Mouse (Mus musculus) T-helper 1 cell (primary cell): ENCODE measurements around the gene Sapcd2.

Experiments
- in situ Hi-C: fragments of 300-600 bp; cut with MboI, MseI; formaldehyde crosslinking; loops from one replicate; pipeline ENCODE4 v1.15.1; 2025; ENCODE audit warnings: high pct_unique_total_duplicates

Gene Sapcd2

DNA sequence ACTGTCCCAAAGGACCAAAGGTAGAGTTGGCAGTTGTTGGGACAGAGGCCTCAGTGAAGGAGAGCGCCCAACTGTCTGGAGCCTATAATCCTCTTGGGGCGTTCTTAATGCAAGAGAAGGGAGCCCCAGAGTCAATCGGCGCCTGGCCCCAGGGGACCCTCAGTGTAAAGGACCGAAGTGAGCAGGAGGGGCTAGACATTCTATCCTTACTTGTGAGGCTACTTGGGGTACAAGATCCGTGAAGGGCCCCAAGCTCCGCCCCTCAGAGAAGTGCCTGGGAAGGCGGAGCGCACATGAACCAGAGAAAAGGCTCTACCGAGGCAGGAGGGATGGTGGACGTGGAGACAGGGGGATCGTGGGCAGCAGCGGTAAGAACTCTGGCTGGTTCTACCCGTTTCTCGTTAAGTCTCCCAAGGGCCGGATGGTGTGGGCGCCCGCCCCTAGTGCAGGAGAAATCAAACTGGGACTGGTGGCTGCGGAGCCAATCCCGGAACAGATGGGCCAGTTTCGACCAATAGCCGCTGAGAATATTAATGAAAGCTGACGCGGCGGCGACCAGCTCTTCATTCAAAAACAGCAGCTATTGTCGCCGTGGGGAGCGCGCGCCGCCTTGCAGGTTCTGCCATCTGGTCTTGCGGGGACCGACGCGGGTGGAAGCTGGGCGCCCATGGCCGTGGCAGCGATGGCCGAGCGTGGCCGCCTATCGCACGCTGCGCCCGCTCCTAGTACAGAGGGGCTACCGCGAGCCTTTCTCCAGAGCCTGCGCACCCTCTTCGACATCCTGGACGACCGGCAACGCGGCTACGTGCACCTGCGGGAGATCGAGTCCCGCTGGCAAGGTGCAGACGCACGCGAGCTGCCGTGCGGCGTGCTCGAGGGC lies at the start of gene Sapcd2:
Gene Sapcd2, plus strand, starts transcription at position 558 of the 880 bp plus-strand sequence.
- in situ Hi-C loops: no loop called here

DNA sequence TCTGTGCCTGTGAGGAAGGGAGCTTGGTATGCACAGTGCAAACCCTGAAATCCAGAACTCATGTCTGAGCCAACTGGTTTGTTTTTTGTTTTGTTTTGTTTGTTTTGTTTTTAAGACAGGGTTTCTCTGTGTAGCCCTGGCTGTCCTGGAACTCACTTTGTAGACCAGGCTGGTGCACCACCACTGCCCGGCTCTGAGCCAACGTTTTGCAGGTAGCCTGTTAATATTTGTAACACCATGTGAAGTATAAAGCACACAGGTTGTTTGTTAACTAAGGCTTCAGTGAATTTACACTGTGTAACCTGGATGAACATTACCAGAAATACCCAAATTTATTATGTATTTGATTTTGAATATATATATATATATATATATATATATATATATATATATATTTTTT lies 46.1 kb upstream of the Sapcd2 start:
- in situ Hi-C loops: no loop called here

DNA sequence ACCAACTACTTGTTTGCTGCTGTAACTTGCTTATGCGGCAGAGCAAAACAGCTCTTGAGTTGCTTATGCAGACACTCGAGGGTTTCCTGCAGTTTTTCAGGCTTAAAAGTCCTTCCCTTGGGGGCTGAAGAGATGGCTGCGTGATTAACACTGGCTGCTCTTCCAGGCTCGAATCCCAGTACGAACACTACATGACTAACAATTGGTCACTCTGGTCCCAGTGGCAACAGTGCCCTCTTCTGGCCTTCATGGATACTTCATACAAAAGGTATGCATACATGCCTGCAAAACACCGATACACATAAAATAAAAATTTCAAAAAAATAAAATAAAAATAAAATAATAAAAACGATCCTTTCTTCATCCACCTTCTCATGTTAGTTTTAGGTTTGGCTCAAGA lies 43.7 kb upstream of the Sapcd2 start:
- in situ Hi-C loops: no loop called here

DNA sequence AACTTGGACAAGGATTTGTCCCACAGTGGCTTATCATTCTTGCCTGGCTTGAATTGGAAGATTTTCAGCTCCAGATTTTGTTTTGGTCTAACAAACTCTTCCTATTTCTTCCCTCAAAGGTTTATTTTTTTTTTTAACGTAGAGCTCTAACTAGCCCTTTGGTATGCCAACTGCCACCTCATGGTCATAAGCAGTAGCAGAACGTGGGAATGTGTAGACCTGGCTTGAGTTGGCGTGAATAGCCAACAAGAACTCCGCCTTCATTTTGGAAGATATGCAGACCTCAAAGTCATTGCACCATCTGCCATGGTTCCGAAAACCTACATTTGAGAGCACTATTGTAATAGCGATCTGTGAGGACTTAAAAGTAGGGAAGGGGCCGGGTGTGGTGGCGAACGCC lies 40.7 kb upstream of the Sapcd2 start:
- in situ Hi-C loops: no loop called here

GRCm38 (mm10) chr2:25332286-25333160 lies 39.6 kb upstream of the Sapcd2 start, which contains the start of gene Man1b1:
Gene Man1b1 (plus strand): TSS chr2:25332338.
- in situ Hi-C loops: no loop called here

DNA sequence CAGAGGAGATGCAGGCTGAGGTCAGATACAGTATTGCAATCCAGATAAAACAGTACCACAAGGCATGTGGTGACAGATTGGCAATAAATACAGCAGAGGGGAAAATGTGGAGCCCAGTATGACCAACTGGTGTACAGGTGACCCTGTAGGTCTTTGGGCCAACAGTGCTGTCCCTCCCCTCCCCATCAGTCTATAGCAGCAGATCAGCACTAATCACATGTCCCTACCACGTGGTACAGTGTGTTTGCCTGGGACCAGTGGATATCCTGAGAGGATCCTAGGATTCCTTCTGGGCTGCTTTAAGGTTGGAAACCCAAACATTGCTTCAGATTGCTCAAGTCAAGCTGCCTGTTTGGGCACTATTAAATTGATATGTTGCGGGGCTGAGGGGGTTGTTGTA lies 38.6 kb upstream of the Sapcd2 start:
- in situ Hi-C loops: no loop called here

- in situ Hi-C loops: no loop called here
Measured at GRCm38 (mm10) chr2:25338303-25338702, 33.8 kb upstream of the Sapcd2 start.

DNA sequence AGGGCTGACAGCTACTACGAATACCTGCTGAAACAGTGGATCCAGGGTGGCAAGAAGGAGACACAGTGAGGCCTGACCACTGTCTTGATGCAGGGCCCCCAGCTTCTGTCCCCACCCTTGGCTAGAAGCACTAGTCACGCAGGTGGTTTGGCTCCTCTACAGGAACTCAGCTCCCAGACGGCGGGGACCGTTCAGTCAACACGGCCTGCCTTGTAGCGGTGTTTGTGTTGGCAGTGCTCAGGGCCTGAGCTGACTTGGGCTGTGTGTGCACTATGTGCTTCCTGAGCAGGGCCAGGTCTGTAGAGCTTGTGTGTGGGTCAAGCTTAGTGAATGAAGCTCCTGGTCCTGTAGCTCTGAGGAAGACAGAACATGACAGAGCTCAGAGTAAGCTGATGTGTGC lies 24.0 kb upstream of the Sapcd2 start:
- in situ Hi-C loops: no loop called here

DNA sequence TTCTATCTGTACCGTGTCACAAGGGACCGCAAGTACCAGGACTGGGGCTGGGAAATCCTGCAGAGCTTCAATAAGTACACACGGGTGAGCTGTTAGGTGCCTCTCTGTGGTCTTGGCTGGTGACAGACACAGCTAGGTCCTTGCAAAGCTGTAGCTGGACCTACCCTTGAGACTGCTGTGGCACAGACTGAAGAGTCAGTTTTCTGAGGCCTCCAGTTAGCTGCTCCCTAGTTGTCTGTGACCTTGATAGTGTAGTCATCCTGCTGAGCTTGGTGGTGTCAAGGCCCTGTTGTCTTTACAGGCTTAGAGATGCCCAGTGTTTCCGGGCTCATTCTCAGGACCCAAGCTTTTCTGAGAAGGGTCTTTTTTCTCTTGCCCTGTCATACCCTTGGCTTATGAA lies 22.6 kb upstream of the Sapcd2 start:
- in situ Hi-C loops: no loop called here

DNA sequence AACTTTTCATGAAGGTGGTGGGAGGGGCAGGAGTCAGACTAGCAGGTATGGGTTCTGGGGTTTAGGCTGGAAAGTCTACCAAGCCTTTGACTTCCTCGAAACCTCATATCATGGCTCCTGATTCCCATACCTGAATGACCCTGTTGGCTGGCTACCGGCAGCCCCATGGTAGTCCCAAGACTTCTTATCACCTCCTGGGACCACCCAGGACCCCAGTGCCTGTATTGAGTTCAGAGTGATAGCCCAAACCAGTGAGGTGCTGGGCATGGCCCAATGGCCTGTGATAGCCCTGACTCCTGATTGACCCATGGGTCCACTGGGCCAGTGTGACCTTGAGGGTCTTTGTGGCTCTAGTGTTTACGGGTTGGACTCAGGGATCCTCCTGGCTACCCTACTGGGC lies 21.4 kb upstream of the Sapcd2 start:
- in situ Hi-C loops: no loop called here

GRCm38 (mm10) chr2:25354211-25354610 lies 17.9 kb upstream of the Sapcd2 start:
- in situ Hi-C loops: no loop called here

GRCm38 (mm10) chr2:25355419-25356066 lies 16.6 kb upstream of the Sapcd2 start:
- in situ Hi-C loops: no loop called here

DNA sequence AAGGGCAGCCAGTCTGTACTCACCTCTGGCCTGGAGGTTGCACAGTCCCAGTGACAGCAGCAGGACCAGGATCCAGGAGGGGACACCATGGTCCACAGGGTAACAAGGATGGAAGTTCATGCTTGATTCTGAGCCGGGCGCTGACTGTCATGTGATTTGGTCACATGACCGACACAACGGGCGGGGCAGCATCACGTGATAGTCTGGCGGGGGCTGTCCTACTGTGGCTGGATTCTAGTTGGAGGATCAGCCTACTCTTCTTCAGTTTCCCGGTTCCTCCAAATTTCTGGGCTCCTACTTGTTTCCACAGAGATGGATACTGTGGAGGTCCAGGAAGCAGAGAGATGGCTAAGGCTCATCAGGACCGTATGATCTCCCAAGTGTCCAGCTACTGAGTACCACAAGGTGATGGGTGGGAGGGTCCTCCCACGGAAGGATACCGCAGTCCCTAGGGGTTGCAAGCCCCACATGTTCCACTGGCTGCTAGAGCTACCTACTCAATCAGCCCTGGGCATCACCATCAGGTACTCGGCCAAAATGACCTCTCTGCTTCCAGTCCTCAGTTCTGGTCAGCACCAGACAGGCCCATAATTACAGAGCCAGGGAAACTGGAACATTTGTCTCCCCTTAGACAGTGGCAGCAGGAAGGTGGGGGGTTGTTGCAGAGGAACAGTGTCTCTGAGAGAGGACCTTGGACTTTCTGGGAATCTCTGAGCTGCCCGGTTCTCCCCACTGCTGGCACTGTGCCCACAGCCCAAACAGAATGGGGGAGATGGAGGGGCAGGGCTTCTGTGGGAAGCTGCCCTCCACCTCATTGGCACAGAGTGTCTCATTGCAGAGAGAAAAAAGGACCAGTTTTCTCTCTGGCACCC lies 15.7 kb upstream of the Sapcd2 start, which contains the start of gene Dpp7:
Gene Dpp7, minus strand, starts transcription at position 152 of the 872 bp plus-strand sequence.
- in situ Hi-C loops: no loop called here

DNA sequence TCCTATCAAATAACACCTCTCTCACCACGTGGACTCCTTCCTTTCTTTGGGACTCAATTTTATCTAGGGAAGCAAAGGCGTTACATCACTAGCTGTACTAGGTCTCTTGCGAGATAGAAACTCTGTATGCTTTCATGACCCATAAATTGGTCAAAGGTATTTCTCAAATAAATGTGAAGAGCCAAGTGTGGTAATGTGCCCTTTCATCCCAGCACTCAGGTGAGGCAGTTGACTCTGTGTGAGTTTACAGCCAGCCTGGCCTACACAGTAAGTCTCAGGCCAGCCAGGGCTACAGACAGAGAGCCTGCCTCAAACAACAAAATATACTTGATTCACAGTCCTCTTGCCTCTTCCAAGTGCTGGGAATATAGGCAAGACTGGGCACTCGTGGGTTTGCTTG lies 12.3 kb upstream of the Sapcd2 start:
- in situ Hi-C loops: no loop called here

DNA sequence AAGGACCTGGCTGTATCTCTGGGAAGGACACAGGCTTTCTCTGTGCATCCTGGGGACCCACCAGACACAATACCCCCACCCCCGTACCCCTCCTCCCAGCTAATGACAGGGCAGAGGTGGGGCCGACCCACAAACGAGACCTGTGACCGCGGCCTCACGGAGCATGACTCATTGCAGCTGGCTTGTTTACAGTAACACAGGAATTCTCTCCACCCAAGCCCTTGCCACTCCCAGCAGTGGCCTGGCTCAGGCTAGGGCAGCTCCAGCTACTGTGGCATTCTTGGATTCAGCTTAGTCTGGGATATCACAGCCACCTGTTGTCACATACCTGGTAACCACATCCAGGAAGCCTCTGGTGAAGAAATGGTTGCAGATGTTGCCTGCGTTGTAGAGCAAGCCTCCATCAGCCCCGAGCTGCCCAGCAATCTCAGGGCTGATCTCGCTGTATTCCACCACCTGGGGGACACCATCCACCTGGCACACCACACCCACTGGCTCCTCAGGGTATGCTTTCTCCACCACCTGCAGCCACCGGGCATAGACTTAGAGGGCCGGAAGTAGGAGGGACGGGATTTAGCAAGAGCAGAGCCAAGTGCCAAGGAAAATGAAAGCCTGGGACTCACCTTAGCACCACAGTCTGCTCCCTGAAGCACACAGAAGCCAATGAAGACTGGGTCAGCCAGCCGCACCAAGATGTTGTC lies 8.5 kb upstream of the Sapcd2 start:
- in situ Hi-C loops: no loop called here

DNA sequence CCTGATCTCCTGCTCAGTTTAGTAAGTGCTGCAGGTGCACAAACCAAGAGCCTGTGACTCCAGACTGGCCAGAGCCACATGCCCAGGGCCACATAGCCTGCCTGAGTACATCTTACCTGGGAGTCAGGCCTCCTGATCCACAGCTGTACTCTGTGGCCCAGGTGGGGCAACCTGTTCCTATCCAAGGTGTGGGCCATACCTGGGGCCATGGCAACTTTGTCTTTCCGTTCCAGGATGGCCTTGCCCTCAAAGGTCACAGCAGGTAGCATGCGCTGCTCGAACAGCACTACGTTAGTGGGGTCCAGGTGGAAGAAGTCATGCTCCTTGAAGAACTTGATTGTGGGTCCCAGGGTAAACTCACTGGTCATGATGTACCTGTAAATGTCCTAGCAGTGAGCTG lies 7.8 kb upstream of the Sapcd2 start:
- in situ Hi-C loops: no loop called here

- in situ Hi-C loops: no loop called here
Measured at GRCm38 (mm10) chr2:25364761-25365090, 7.4 kb upstream of the Sapcd2 start.

- in situ Hi-C loops: no loop called here
Measured at GRCm38 (mm10) chr2:25365091-25365761, 6.9 kb upstream of the Sapcd2 start, which contains the start of gene Uap1l1. Gene Uap1l1 (minus strand): TSS chr2:25365682.

DNA sequence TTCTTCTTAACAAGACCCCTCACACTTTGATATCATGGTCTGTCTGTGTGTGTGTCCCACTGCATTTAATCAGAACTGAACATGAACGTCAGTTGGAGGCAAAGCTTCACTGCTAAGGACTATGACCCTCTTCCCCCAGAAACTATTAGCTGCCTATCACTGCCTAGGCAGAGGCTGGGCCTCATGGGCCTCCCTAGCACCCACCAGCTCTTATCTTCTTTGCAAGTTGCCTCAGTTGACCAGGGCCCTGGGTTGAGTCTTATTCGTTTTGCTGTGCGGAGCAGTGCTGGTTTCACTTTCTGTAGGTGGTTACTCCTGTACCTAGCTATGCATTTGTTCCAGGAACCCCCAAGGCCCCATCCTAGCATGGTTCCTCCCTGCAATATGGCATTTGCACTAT lies 2.1 kb upstream of the Sapcd2 start:
- in situ Hi-C loops: no loop called here
